Mouse (Mus musculus) liver, embryonic 16.5 days (tissue): ENCODE measurements at regions not wholly inside any gene's neighbourhood (a gene's known extent, or its start where the extent isn't known, plus 50 kb on each side); places are given as distances from the start of the nearest gene placed in this dataset.

ENCODE experiments used
- ATAC-seq: fragments of 200-750 bp; cut with Nextera tagmentation; 2 replicates; pipeline ENCODE4 v1.8.0; 2017; ENCODE audit warnings: low read depth, mild to moderate bottlenecking, moderate number of reproducible peaks, moderate library complexity
- H3K27ac ChIP-seq: fragments of 300-500 bp; sonication (generic); 2 replicates; pipeline ENCODE4 v1.5.1; 2014; ENCODE audit warnings: mild to moderate bottlenecking, low read length
- H3K27me3 ChIP-seq: fragments of 300-500 bp; sonication (generic); 2 replicates; pipeline ENCODE4 v1.6.1; 2014; ENCODE audit warnings: low read depth, low read length, mixed read lengths; ENCODE audit not compliant: control insufficient read depth, insufficient read depth
- H3K36me3 ChIP-seq: fragments of 300-500 bp; sonication (generic); 2 replicates; pipeline ENCODE4 v1.6.1; 2014; ENCODE audit warnings: mild to moderate bottlenecking; ENCODE audit not compliant: control insufficient read depth, insufficient read depth
- H3K4me1 ChIP-seq: fragments of 300-500 bp; sonication (generic); 2 replicates; pipeline ENCODE4 v1.6.1; 2014; ENCODE audit warnings: low read depth, low read length, mixed read lengths; ENCODE audit not compliant: control insufficient read depth
- H3K4me2 ChIP-seq: fragments of 300-500 bp; sonication (generic); 2 replicates; pipeline ENCODE4 v1.6.1; 2014; ENCODE audit warnings: low read depth, low read length, mixed read lengths
- H3K4me3 ChIP-seq: fragments of 300-500 bp; sonication (generic); 2 replicates; pipeline ENCODE4 v1.5.1; 2014; ENCODE audit warnings: low read depth, mild to moderate bottlenecking, low read length
- H3K9ac ChIP-seq: fragments of 300-500 bp; sonication (generic); 2 replicates; pipeline ENCODE4 v1.6.1; 2014; ENCODE audit warnings: low read depth, low read length
- H3K9me3 ChIP-seq: fragments of 300-500 bp; sonication (generic); replicated peaks from 2 replicates; pipeline ENCODE4 v1.6.1; 2016; ENCODE audit warnings: low read length; ENCODE audit not compliant: control insufficient read depth
- WGBS: fragments of 180-500 bp; shearing (Covaris S2); extraction: QIAGEN DNeasy Blood & Tissue Kit; methylation state at CpG from one replicate; pipeline ENCODE4 v1.1.7; 2014; ENCODE audit not compliant: insufficient replicate concordance; 5-methylcytosine and 5-hydroxymethylcytosine counted together

- H3K9ac ChIP-seq = no peak overlapping the region
- ATAC-seq = no peak
- no peaks in the 10 kb centered on the region for H3K36me3 ChIP-seq
- no peak overlapping the region for H3K4me3 ChIP-seq
- no peak overlapping the region for H3K27ac ChIP-seq
- no peak overlapping the region for H3K4me2 ChIP-seq
- no peaks in the 10 kb centered on the region for H3K27me3 ChIP-seq
- no peaks in the 10 kb centered on the region for H3K4me1 ChIP-seq
- no peaks in the 10 kb centered on the region for H3K9me3 ChIP-seq
- 75% methylated on average over 14 of the region's 14 CpGs for WGBS
Observed at GRCm38 (mm10) chr13:60099469-60100129, 77.6 kb downstream of the Gas1 start.

DNA sequence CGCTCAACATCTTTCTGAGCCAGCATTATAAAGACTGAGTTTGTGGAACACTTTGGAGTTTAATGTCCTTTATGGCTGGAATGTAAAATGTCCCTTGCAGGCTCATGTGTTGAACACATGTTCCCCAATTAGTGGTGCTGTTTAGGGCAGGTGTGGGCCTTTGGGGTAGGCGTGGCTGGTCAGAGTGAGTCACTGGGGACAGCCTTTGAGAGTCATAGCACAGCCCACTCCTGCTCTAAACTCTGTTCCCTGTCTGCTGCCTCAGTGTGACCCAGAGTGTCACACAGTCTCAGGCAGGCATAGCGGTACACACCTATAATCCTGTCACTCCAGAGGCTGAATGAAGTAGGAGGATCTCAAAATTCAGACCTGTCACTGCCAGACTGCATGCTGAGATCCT is 78.8 kb downstream of the Gas1 start:
- H3K4me3 ChIP-seq = no peak overlapping the region
- 67% methylated on average over 3 of the region's 3 CpGs for WGBS
- no peak overlapping the region for H3K27ac ChIP-seq
- no peaks in the 10 kb centered on the region for H3K4me1 ChIP-seq
- no peak overlapping the region for H3K9ac ChIP-seq
- H3K4me2 ChIP-seq = no peak overlapping the region
- ATAC-seq = no peak
- no peaks in the 10 kb centered on the region for H3K36me3 ChIP-seq
- no peaks in the 10 kb centered on the region for H3K27me3 ChIP-seq
- no peaks in the 10 kb centered on the region for H3K9me3 ChIP-seq

- Histone ChIP-seq H3K4me2 (no peak overlapping the region), H3K4me1 (no peaks in the 10 kb centered on the region), H3K27ac (no peak overlapping the region), H3K36me3 (no peaks in the 10 kb centered on the region), H3K9ac (no peak overlapping the region), H3K27me3 (no peaks in the 10 kb centered on the region), H3K4me3 (no peak overlapping the region), H3K9me3 (no peaks in the 10 kb centered on the region)
- 59% methylated on average over 6 of the region's 6 CpGs for WGBS
- ATAC-seq = no peak
Observed at GRCm38 (mm10) chr13:60097776-60098175, 79.4 kb downstream of the Gas1 start.

GRCm38 (mm10) chr13:60086657-60087056 is 90.5 kb downstream of the Gas1 start:
- ATAC-seq = no peak
- Histone ChIP-seq H3K4me3 (no peak overlapping the region), H3K4me1 (no peaks in the 10 kb centered on the region), H3K27me3 (no peaks in the 10 kb centered on the region), H3K9ac (no peak overlapping the region), H3K9me3 (no peaks in the 10 kb centered on the region; the same call in 1 of the 2 replicates), H3K36me3 (no peaks in the 10 kb centered on the region), H3K27ac (no peak overlapping the region), H3K4me2 (no peak overlapping the region)
- WGBS = 77% methylated on average over 8 of the region's 8 CpGs

DNA sequence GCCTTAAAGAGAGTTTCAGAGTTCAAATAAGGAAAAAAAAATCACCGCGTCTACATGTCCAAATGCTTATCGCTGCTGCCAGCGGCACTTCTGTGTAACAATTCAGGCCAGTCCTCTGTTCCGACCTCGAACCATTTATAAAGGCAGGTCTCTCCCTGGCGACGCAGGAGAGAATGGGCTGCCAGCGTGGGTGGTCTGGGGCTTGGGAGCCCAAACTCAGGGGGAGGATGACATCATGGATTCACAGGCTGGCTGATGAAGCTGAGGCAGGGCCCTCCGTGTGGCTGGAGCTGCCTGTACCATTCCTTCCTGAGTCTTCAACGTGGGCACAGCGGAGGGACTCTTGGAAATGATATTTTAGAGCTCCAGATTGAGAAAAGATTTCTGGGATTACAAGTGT is 92.2 kb downstream of the Gas1 start:
- Histone ChIP-seq H3K27ac (no peak overlapping the region), H3K4me2 (no peak overlapping the region), H3K27me3 (no peaks in the 10 kb centered on the region), H3K4me1 (no peaks in the 10 kb centered on the region), H3K9ac (no peak overlapping the region), H3K4me3 (no peak overlapping the region), H3K36me3 (no peaks in the 10 kb centered on the region), H3K9me3 (no peaks in the 10 kb centered on the region)
- ATAC-seq = no peak
- WGBS = 58% methylated on average over 12 of the region's 12 CpGs

DNA sequence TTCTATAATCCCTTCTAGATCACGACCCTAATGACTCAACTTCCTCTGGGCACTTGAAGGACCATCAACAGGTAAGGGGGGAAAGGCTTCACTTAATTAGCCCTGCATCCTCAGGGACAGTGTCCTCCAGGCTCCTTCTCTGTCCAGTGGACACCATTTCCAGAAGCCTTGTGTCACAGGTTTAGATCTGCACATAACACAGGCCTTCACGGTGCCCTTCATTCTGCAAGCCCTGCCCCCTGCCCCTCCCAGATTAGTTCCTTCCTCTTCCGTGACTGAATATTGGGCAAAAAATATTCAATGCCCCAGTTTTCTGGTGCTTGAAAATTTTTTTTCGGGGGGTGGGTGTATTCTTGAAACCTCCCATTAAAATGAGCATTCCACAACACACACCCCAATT is 92.9 kb downstream of the Gas1 start:
- WGBS = 32% methylated on average over 4 of the region's 4 CpGs
- no peaks in the 10 kb centered on the region for H3K4me1 ChIP-seq

DNA sequence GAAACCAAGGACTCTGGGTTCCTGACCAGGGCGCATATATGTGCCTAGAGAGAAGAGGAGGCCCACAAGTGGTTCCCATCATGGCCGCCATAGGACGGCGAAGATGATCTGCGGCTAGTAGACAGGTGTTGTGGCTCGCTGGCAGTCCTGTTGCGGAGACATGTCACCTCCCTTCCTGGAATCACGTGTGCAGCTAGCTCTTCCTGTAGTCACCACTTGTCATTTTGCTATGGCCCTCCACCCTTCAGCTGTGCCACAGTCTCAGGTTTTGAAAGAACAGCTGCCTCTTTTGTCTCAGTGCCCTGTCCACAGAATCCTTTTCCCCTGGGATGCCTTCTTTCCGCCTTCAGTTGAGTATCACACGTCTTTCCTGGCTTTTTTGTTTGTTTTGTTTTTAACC is 97.1 kb downstream of the Gas1 start:
- H3K9me3 ChIP-seq = no peaks in the 10 kb centered on the region
- H3K9ac ChIP-seq = no peak overlapping the region
- H3K4me3 ChIP-seq = no peak overlapping the region
- H3K4me2 ChIP-seq = no peak overlapping the region
- H3K36me3 ChIP-seq = no peaks in the 10 kb centered on the region
- ATAC-seq = no peak
- no peaks in the 10 kb centered on the region for H3K4me1 ChIP-seq
- WGBS = 69% methylated on average over 10 of the region's 10 CpGs
- H3K27me3 ChIP-seq = no peaks in the 10 kb centered on the region
- no peak overlapping the region for H3K27ac ChIP-seq

More for the DNA sequence above, 92.9 kb downstream of the Gas1 start:
- no peaks in the 10 kb centered on the region for H3K36me3 ChIP-seq
- no peak for ATAC-seq
- no peak overlapping the region for H3K9ac ChIP-seq
- H3K4me3 ChIP-seq = no peak overlapping the region
- H3K27me3 ChIP-seq = no peaks in the 10 kb centered on the region
- no peak overlapping the region for H3K27ac ChIP-seq
- no peaks in the 10 kb centered on the region for H3K9me3 ChIP-seq
- no peak overlapping the region for H3K4me2 ChIP-seq

GRCm38 (mm10) chr13:60078331-60079050 is 98.7 kb downstream of the Gas1 start:
- Histone ChIP-seq H3K9me3 (no peaks in the 10 kb centered on the region), H3K9ac (no peak overlapping the region), H3K4me1 (no peaks in the 10 kb centered on the region), H3K27me3 (no peaks in the 10 kb centered on the region), H3K4me3 (no peak overlapping the region), H3K4me2 (no peak overlapping the region), H3K36me3 (no peaks in the 10 kb centered on the region), H3K27ac (no peak overlapping the region)
- WGBS = 65% methylated on average over 8 of the region's 8 CpGs
- ATAC-seq = no peak

- Histone ChIP-seq H3K36me3 (no peaks in the 10 kb centered on the region), H3K9ac (no peak overlapping the region)
- ATAC-seq = no peak
Observed at GRCm38 (mm10) chr13:60076147-60076800, 100.9 kb downstream of the Gas1 start.

More at GRCm38 (mm10) chr13:60076147-60076800, 100.9 kb downstream of the Gas1 start:
- 44% methylated on average over 6 of the region's 6 CpGs for WGBS
- H3K4me2 ChIP-seq = no peak overlapping the region
- no peak overlapping the region for H3K4me3 ChIP-seq
- no peaks in the 10 kb centered on the region for H3K9me3 ChIP-seq
- no peaks in the 10 kb centered on the region for H3K4me1 ChIP-seq
- no peaks in the 10 kb centered on the region for H3K27me3 ChIP-seq
- no peak overlapping the region for H3K27ac ChIP-seq
